Mouse (Mus musculus) lung, postnatal 0 days (tissue): ENCODE results near the gene Atp2a2. TPM values are rescaled to one million over a fixed set of nuclear protein-coding genes. Genes with fewer than 3 reads are reported as not detected.

Source experiments
- ATAC-seq: fragments of 200-750 bp; cut with Nextera tagmentation; 2 replicates; pipeline ENCODE4 v1.8.0; 2017; ENCODE audit warnings: moderate library complexity
- DNase-seq: peaks from one replicate; pipeline ENCODE4 v3.0.0-alpha.2; 2016; ENCODE audit warnings: low spot score
- H3K27ac ChIP-seq: fragments of 300-500 bp; sonication (generic); 2 replicates; pipeline ENCODE4 v1.5.1; 2014; ENCODE audit warnings: antibody characterized with exemption, mild to moderate bottlenecking, low read length, mixed read lengths
- H3K27me3 ChIP-seq: fragments of 300-500 bp; sonication (generic); replicated peaks from 2 replicates; pipeline ENCODE4 v1.6.1; 2014; ENCODE audit warnings: low read length, mixed read lengths; ENCODE audit not compliant: insufficient read depth
- H3K36me3 ChIP-seq: fragments of 300-500 bp; sonication (generic); 2 replicates; pipeline ENCODE4 v1.6.1; 2014; ENCODE audit warnings: low read length, mixed read lengths; ENCODE audit not compliant: insufficient read depth
- H3K4me1 ChIP-seq: fragments of 300-500 bp; sonication (generic); 2 replicates; pipeline ENCODE4 v1.6.1; 2014; ENCODE audit warnings: antibody characterized with exemption, low read depth, low read length, mixed read lengths; ENCODE audit not compliant: insufficient read depth
- H3K4me2 ChIP-seq: fragments of 300-500 bp; sonication (generic); replicated peaks from 2 replicates; pipeline ENCODE4 v1.6.1; 2014; ENCODE audit warnings: low read depth, mild to moderate bottlenecking, low read length, moderate library complexity, mixed read lengths
- H3K4me3 ChIP-seq: fragments of 300-500 bp; sonication (generic); 2 replicates; pipeline ENCODE4 v1.5.1; 2014; ENCODE audit warnings: low read depth, low read length
- H3K9ac ChIP-seq: fragments of 300-500 bp; sonication (generic); replicated peaks from 2 replicates; pipeline ENCODE4 v1.6.1; 2014; ENCODE audit warnings: low read depth, mild to moderate bottlenecking
- H3K9me3 ChIP-seq: fragments of 300-500 bp; sonication (generic); 2 replicates; pipeline ENCODE4 v1.6.1; 2016; ENCODE audit warnings: low read length, mixed read lengths
- CTCF ChIP-seq: IDR thresholded peaks from 2 replicates; pipeline ENCODE4 v1.5.1; 2016; ENCODE audit warnings: antibody characterized with exemption, mild to moderate bottlenecking
- EP300 ChIP-seq: IDR thresholded peaks from 2 replicates; pipeline ENCODE4 v1.6.1; 2016; ENCODE audit warnings: antibody characterized with exemption, mild to moderate bottlenecking, control low read depth
- WGBS: fragments of 180-500 bp; shearing (Covaris S2); extraction: QIAGEN DNeasy Blood & Tissue Kit; methylation state at CpG from one replicate; pipeline ENCODE4 v1.1.7; 2014; 5-methylcytosine and 5-hydroxymethylcytosine counted together
- polyA plus RNA-seq: library from polyadenylated mRNA; unstranded; fragments of >200 nt; fragmentation: Nextera tagmentation; extraction: Ambion mirVana; gene quantifications from 2 replicates; pipeline ENCODE4 v1.2.1, GENCODE M21; 2015

Gene Atp2a2
- polyA plus RNA-seq, 1 experiment from 2014 or later, result 27.4 TPM

DNA sequence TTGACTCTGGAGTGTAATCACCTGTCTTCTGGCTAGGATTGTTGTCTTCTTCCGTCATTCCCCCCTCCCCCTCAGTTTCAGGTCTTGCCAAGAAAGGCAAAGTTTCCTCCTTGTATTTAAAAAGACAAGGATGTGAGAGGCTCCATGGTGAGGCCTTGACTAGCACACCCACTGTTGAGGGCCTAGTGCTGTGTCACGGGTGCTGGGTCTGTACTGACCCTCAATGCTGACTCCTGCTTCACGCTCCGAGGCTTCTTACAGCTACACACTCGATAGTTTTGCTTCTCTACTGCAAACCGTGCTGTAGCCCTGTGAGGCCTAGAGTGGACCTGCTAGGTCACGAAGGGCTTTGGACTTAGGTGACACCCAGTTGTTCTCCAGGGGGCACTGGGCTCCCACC, 49.8 kb downstream of the Atp2a2 start:
- Histone ChIP-seq H3K27me3 (no peaks in the 10 kb centered on the region), H3K4me3 (no peak overlapping the region), H3K4me2 (no peak overlapping the region), H3K9ac (no peak overlapping the region), H3K36me3 (peaks cover 39% of the 10 kb centered on the region), H3K4me1 (no peaks in the 10 kb centered on the region), H3K27ac (no peak overlapping the region), H3K9me3 (no peaks in the 10 kb centered on the region)
- TF ChIP-seq CTCF (no peak), EP300 (no peak)
- DNase-seq, result no peak
- peak; percentile 2; the same call in 1 of the 2 replicates for ATAC-seq
- 68% methylated on average over 7 of the region's 7 CpGs for WGBS

- 85% methylated on average over 5 of the region's 5 CpGs for WGBS
- no peak for TF ChIP-seq EP300
- no peak for TF ChIP-seq CTCF
- H3K4me2 ChIP-seq, result no peak overlapping the region
- H3K4me1 ChIP-seq, result no peaks in the 10 kb centered on the region
- peaks cover 35% of the 10 kb centered on the region for H3K36me3 ChIP-seq
- no peak overlapping the region for H3K9ac ChIP-seq
- ATAC-seq (no peak), DNase-seq (no peak)
- H3K9me3 ChIP-seq, result no peaks in the 10 kb centered on the region
- H3K27ac ChIP-seq, result no peak overlapping the region
- no peaks in the 10 kb centered on the region for H3K27me3 ChIP-seq
- no peak overlapping the region for H3K4me3 ChIP-seq
Measured at GRCm38 (mm10) chr5:122451324-122451723, 50.7 kb downstream of the Atp2a2 start.

- H3K4me2 ChIP-seq, result no peak overlapping the region
- H3K4me1 ChIP-seq, result no peaks in the 10 kb centered on the region
- DNase-seq (no peak), ATAC-seq (no peak)
- no peak for TF ChIP-seq CTCF
- TF ChIP-seq EP300, result no peak
- no peaks in the 10 kb centered on the region for H3K27me3 ChIP-seq
- no peak overlapping the region for H3K4me3 ChIP-seq
- H3K36me3 ChIP-seq, result peaks cover 31% of the 10 kb centered on the region; the same call in 1 of the 2 replicates
- WGBS, result 38% methylated on average over 5 of the region's 5 CpGs
- H3K9ac ChIP-seq, result no peak overlapping the region
- H3K27ac ChIP-seq, result no peak overlapping the region
- H3K9me3 ChIP-seq, result no peaks in the 10 kb centered on the region
Measured at GRCm38 (mm10) chr5:122450913-122451317, 51.1 kb downstream of the Atp2a2 start.

- Histone ChIP-seq H3K9me3 (no peaks in the 10 kb centered on the region), H3K4me2 (no peak overlapping the region), H3K4me3 (no peak overlapping the region), H3K9ac (no peak overlapping the region), H3K4me1 (no peaks in the 10 kb centered on the region), H3K27ac (no peak overlapping the region), H3K27me3 (no peaks in the 10 kb centered on the region), H3K36me3 (peaks cover 22% of the 10 kb centered on the region; the same call in 1 of the 2 replicates)
- WGBS, result 62% methylated on average over 7 of the region's 7 CpGs
- TF ChIP-seq EP300, result no peak
- TF ChIP-seq CTCF, result no peak
- DNase-seq (no peak), ATAC-seq (no peak)
Measured at GRCm38 (mm10) chr5:122449946-122450345, 52.1 kb downstream of the Atp2a2 start.

- Histone ChIP-seq H3K9ac (no peak overlapping the region), H3K4me1 (no peaks in the 10 kb centered on the region), H3K9me3 (no peaks in the 10 kb centered on the region), H3K36me3 (peaks cover 23% of the 10 kb centered on the region; the same call in 1 of the 2 replicates), H3K4me3 (no peak overlapping the region), H3K27me3 (no peaks in the 10 kb centered on the region), H3K4me2 (no peak overlapping the region), H3K27ac (no peak overlapping the region)
- 0 out of 2 replicates have a peak, but pooled peaks have one; percentile 4 for TF ChIP-seq CTCF
- no peak for TF ChIP-seq EP300
- no peak for DNase-seq
- no peak for ATAC-seq
- 76% methylated on average over 5 of the region's 5 CpGs for WGBS
Measured at GRCm38 (mm10) chr5:122448869-122449268, 53.2 kb downstream of the Atp2a2 start.

- no peak overlapping the region for H3K27ac ChIP-seq
- TF ChIP-seq EP300, result no peak
- TF ChIP-seq CTCF, result no peak
- peak; percentile 49 for ATAC-seq
Measured at GRCm38 (mm10) chr5:122447857-122448256, 54.2 kb downstream of the Atp2a2 start.

More at GRCm38 (mm10) chr5:122447857-122448256, 54.2 kb downstream of the Atp2a2 start:
- no peak overlapping the region for H3K4me3 ChIP-seq
- no peak for DNase-seq
- H3K36me3 ChIP-seq, result peaks cover 22% of the 10 kb centered on the region; the same call in 1 of the 2 replicates
- no peak overlapping the region for H3K4me2 ChIP-seq
- 83% methylated on average over 8 of the region's 8 CpGs for WGBS
- no peaks in the 10 kb centered on the region for H3K27me3 ChIP-seq
- H3K9me3 ChIP-seq, result no peaks in the 10 kb centered on the region
- no peaks in the 10 kb centered on the region for H3K4me1 ChIP-seq
- H3K9ac ChIP-seq, result no peak overlapping the region
